Mouse (Mus musculus): ENCODE measurements around the gene Il5. TPM values are rescaled to one million over a fixed set of nuclear protein-coding genes. Genes with fewer than 3 reads are reported as not detected.
A peak's percentile ranks its signal among the peaks of the same experiment; 100 is the strongest.
"Not testable (repeated sequence)": the region's sequence is repeated elsewhere in the genome, so short reads cannot be mapped to it uniquely, and the experiment has no call there.

Il5 gene
- polyA plus RNA-seq, 1 experiment = not detected

- H3K4me3 ChIP-seq (ENCODE audit: insufficient read depth, low read length); H3K27ac ChIP-seq (ENCODE audit: insufficient read depth, low read depth, low read length): not testable (repeated sequence)
- TF ChIP-seq CTCF (IDR thresholded peaks at IDR 0.05; ENCODE audit: low read depth, low read length) = peak; percentile 68
- peaks cover 12% of the 10 kb centered on the region for H3K4me1 ChIP-seq (ENCODE audit: control insufficient read depth, insufficient read depth, low read length)
Measured at GRCm38 (mm10) chr11:53758033-53758432, 37.4 kb downstream of the Il5 start.

GRCm38 (mm10) chr11:53758791-53759351 is 38.3 kb downstream of the Il5 start:
- H3K4me3 ChIP-seq (ENCODE audit: insufficient read depth, low read length) = no peak overlapping the region
- TF ChIP-seq CTCF (IDR thresholded peaks at IDR 0.05; ENCODE audit: low read depth, low read length) (no peak), POLR2A (IDR thresholded peaks at IDR 0.05; ENCODE audit: borderline replicate concordance, low read depth, low read length) (no peak)
- H3K4me1 ChIP-seq (ENCODE audit: control insufficient read depth, insufficient read depth, low read length) = peaks cover 12% of the 10 kb centered on the region
- no peak overlapping the region for H3K27ac ChIP-seq (ENCODE audit: insufficient read depth, low read depth, low read length)

GRCm38 (mm10) chr11:53759545-53760406 is 39.2 kb downstream of the Il5 start:
- Histone ChIP-seq H3K4me1 (ENCODE audit: control insufficient read depth, insufficient read depth, low read length) (peaks cover 19% of the 10 kb centered on the region), H3K27ac (ENCODE audit: insufficient read depth, low read depth, low read length) (no peak overlapping the region), H3K4me3 (ENCODE audit: insufficient read depth, low read length) (no peak overlapping the region)
- TF ChIP-seq CTCF (IDR thresholded peaks at IDR 0.05; ENCODE audit: low read depth, low read length) (no peak), POLR2A (IDR thresholded peaks at IDR 0.05; ENCODE audit: borderline replicate concordance, low read depth, low read length) (no peak)

- Histone ChIP-seq H3K4me1 (ENCODE audit: control insufficient read depth, insufficient read depth, low read length) (peaks cover 22% of the 10 kb centered on the region), H3K4me3 (ENCODE audit: insufficient read depth, low read length) (no peak overlapping the region), H3K27ac (ENCODE audit: insufficient read depth, low read depth, low read length) (no peak overlapping the region)
- TF ChIP-seq CTCF (IDR thresholded peaks at IDR 0.05; ENCODE audit: low read depth, low read length) (no peak), POLR2A (IDR thresholded peaks at IDR 0.05; ENCODE audit: borderline replicate concordance, low read depth, low read length) (no peak)
Measured at GRCm38 (mm10) chr11:53761284-53761683, 40.7 kb downstream of the Il5 start.

GRCm38 (mm10) chr11:53761822-53762221 is 41.2 kb downstream of the Il5 start:
- no peak for TF ChIP-seq POLR2A (IDR thresholded peaks at IDR 0.05; ENCODE audit: borderline replicate concordance, low read depth, low read length)
- no peak for TF ChIP-seq CTCF (IDR thresholded peaks at IDR 0.05; ENCODE audit: low read depth, low read length)
- Histone ChIP-seq H3K4me3 (ENCODE audit: insufficient read depth, low read length) (no peak overlapping the region), H3K4me1 (ENCODE audit: control insufficient read depth, insufficient read depth, low read length) (peaks cover 22% of the 10 kb centered on the region), H3K27ac (ENCODE audit: insufficient read depth, low read depth, low read length) (no peak overlapping the region)

GRCm38 (mm10) chr11:53762426-53762825 is 41.8 kb downstream of the Il5 start:
- peaks cover 22% of the 10 kb centered on the region for H3K4me1 ChIP-seq (ENCODE audit: control insufficient read depth, insufficient read depth, low read length)
- H3K4me3 ChIP-seq (ENCODE audit: insufficient read depth, low read length) = peak overlapping the region; percentile 62
- peak overlapping the region; percentile 98 for H3K27ac ChIP-seq (ENCODE audit: insufficient read depth, low read depth, low read length)
- TF ChIP-seq POLR2A (IDR thresholded peaks at IDR 0.05; ENCODE audit: borderline replicate concordance, low read depth, low read length) (no peak), CTCF (IDR thresholded peaks at IDR 0.05; ENCODE audit: low read depth, low read length) (no peak)

GRCm38 (mm10) chr11:53762827-53763495 is 42.4 kb downstream of the Il5 start:
- TF ChIP-seq POLR2A (IDR thresholded peaks at IDR 0.05; ENCODE audit: borderline replicate concordance, low read depth, low read length) = no peak
- TF ChIP-seq CTCF (IDR thresholded peaks at IDR 0.05; ENCODE audit: low read depth, low read length) = no peak
- peak overlapping the region; percentile 62 for H3K4me3 ChIP-seq (ENCODE audit: insufficient read depth, low read length)
- H3K4me1 ChIP-seq (ENCODE audit: control insufficient read depth, insufficient read depth, low read length) = peaks cover 22% of the 10 kb centered on the region
- peak overlapping the region; percentile 98 for H3K27ac ChIP-seq (ENCODE audit: insufficient read depth, low read depth, low read length)

GRCm38 (mm10) chr11:53763496-53764140 is 43.0 kb downstream of the Il5 start:
- Histone ChIP-seq H3K4me3 (ENCODE audit: insufficient read depth, low read length) (peak overlapping the region; percentile 62), H3K27ac (ENCODE audit: insufficient read depth, low read depth, low read length) (peak overlapping the region; percentile 98), H3K4me1 (ENCODE audit: control insufficient read depth, insufficient read depth, low read length) (peaks cover 23% of the 10 kb centered on the region)
- TF ChIP-seq POLR2A (IDR thresholded peaks at IDR 0.05; ENCODE audit: borderline replicate concordance, low read depth, low read length) (no peak), CTCF (IDR thresholded peaks at IDR 0.05; ENCODE audit: low read depth, low read length) (no peak)

GRCm38 (mm10) chr11:53764581-53764980 is 44.0 kb downstream of the Il5 start:
- Histone ChIP-seq H3K4me3 (ENCODE audit: insufficient read depth, low read length) (no peak overlapping the region), H3K27ac (ENCODE audit: insufficient read depth, low read depth, low read length) (peak overlapping the region; percentile 98), H3K4me1 (ENCODE audit: control insufficient read depth, insufficient read depth, low read length) (peaks cover 32% of the 10 kb centered on the region)
- no peak for TF ChIP-seq POLR2A (IDR thresholded peaks at IDR 0.05; ENCODE audit: borderline replicate concordance, low read depth, low read length)

Measured in bone marrow macrophage, adult 2 months (primary cell).